Mouse (Mus musculus) liver, embryonic 14.5 days (tissue): ENCODE results near the gene Cenpu.

Experiments
- CTCF ChIP-seq: IDR thresholded peaks from 2 replicates; pipeline ENCODE4 v1.5.1; 2016; ENCODE audit warnings: antibody characterized with exemption, low read depth, control low read depth
- EP300 ChIP-seq: IDR thresholded peaks from 2 replicates; pipeline ENCODE4 v1.6.1; 2016; ENCODE audit warnings: antibody characterized with exemption, low read depth

DNA sequence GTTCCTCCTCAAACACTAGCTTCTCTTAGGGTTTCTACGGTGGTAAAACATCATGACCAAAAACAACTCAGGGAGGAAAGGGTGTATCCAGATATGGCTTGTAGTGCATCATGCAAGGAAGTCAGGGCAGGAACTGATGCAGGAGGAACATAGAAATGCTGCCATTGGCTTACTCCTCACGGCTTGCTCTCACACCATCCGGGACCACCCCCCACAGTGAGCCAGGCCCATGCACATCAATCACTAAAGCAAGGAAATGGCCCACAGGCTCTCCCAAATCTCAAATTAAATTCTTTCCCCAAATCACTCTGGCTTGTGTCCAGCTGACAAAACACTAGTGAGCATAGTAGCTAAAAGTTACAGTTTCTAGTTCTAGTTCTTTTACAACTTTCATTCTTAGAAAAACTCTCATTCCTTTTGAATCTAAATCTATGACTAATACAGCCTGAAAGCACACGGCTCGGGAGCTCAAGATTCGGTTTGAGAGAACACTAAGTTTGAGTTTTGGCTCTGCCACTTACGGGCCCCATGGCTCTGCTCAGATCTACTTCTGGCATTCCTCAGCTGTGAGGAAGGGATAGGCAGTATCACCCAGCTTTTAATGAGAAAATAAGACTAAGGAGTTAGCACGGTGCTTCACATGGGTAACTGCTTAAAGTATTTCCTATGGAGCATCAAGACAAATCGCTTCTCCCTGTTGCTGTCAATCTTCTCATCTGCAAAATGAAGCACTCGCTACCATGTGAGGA lies 49.3 kb downstream of the Cenpu start:
- TF ChIP-seq CTCF (no peak), EP300 (no peak)
